Mouse (Mus musculus) central nervous system, embryonic 18 days (tissue): ENCODE results near the gene Tbk1. TPM values are rescaled to one million over a fixed set of nuclear protein-coding genes. Genes with fewer than 3 reads are reported as not detected.

Experiments
- polyA plus RNA-seq: library from polyadenylated mRNA; depleted of rRNA; stranded (reverse); fragments of >200 nt; gene quantifications from 2 replicates; pipeline ENCODE4 v1.2.3, GENCODE M21; 2012; rRNA removed

Tbk1 gene
- polyA plus RNA-seq = 34.3 and 34.5 TPM in 2 replicates

DNA sequence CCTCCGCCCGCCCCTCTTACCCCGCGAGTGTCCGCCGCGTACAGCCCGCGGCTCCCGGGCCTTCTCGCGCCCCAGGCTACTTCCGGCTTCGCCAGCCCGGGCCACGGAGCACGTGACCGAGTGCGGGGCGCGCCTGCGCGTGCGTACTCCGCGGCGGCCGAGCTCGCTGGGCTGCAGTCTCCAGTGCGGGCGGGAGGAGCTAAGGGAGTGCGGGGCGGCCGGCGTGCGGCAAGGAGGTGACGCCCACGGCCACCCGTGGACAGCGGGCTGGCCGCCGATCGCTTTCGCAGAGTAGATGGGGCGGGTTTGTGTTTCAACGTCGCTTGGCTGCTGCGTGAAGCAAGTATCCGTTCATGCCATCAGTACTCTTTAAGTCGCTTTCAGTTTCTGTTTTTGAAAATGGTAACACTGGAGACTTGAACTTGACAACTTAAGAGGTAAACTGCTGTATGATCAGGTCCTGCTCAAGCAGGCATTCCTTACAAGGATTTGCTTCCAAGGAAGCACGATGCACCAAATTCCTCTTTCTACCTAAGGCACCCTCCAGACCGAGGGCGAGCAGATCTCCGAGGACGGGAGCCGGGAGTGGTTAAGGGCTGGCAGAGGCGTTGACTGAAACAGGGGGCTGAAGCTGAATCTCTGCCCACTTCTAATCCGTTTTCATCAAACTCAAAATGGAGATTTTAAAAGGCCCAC, at the start of gene Tbk1:
Gene Tbk1 (minus strand): TSS at position 113 of the 696 bp plus-strand sequence.

DNA sequence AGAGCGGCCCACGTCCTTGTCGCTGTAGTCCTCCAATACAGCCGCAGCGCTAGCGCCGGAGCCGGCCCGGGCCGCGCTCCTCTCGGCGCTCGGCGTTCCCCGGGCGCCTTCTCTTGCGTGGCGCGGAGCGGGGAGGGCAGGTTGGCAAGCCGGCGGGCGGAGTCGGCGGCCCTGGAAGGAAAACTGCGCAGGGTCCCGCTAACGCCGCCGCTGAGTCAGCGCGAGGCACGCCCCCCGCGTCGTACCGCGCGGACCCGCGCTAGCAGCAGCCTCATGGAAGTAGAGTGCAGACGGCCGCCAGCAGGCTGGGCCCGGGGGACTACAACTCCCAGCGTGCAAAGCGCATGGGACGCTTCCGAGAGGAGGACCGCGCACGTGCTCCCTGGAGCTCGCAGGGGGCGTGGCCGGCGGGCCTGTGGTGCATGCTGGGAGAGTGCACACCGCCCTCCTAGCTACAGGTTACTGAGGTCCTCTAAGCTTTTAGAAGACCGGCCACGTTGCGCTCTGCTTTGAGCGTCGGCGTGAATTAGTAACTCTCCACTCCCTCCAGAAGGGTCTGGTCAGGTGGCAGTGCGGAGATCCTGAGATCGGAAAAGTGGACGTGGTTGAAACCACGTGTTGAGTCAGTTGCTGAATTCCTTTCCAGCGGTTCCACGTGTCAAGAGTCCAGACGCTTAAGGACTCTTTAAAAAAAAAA, 39.7 kb upstream of the Tbk1 start, which contains the start of gene Xpot:
Gene Xpot (minus strand): TSS at position 147 of the 697 bp plus-strand sequence.

Other genes with a start within 250 kb of the Tbk1 start
- gene Tbc1d30, start 235.5 kb downstream of the Tbk1 start, polyA plus RNA-seq = 22.9 and 24.2 TPM in 2 replicates
- gene Gns, start 221.7 kb downstream of the Tbk1 start, polyA plus RNA-seq = 27.9 and 28.9 TPM in 2 replicates
- 5.7 and 7.6 TPM in 2 replicates for gene Rassf3, start 110.4 kb downstream of the Tbk1 start, polyA plus RNA-seq
- gene Xpot, start 39.5 kb upstream of the Tbk1 start, polyA plus RNA-seq = 77.5 and 79.5 TPM in 2 replicates
- gene D930020B18Rik, start 54.8 kb upstream of the Tbk1 start, polyA plus RNA-seq = 0.41 and 0.45 TPM in 2 replicates
- 4.4 and 5.1 TPM in 2 replicates for gene BC048403, start 153.2 kb upstream of the Tbk1 start, polyA plus RNA-seq